In genomic region chr5:23432708-23433645, GRCm38 (mm10) we compare ENCODE assay signal across 8 mouse cellular contexts. TPM values are rescaled to one million over a fixed set of nuclear protein-coding genes. Genes with fewer than 3 reads are reported as not detected.
DNase-seq lines count a peak whose midpoint lies in the region.

No protein-coding gene starts in this region.

- peaks cover 12% of the 10 kb centered on the region for H3K36me3 ChIP-seq in megakaryocyte, embryonic 14.5 days (replicated peaks; ENCODE audit: low read length)

- peaks cover 25% of the 10 kb centered on the region for H3K4me1 ChIP-seq in megakaryocyte, embryonic 14.5 days

- peak overlapping the region; percentile 100 for H3K4me3 ChIP-seq in megakaryocyte, embryonic 14.5 days (replicated peaks)

- H3K9me3 ChIP-seq in megakaryocyte, embryonic 14.5 days = no peaks in the 10 kb centered on the region

- H3K27me3 ChIP-seq in megakaryocyte, embryonic 14.5 days (replicated peaks) = no peaks in the 10 kb centered on the region

- peak; percentile 99 to 100 for DNase-seq in adrenal gland, adult (ENCODE audit: inconsistent age in 2 of 2, low spot score in 1 of 2)
- DNase-seq in embryo, embryonic 10 days (ENCODE audit: low spot score) = peak; percentile 96
- peak; percentile 98 to 99 for DNase-seq in gastrocnemius, adult 8-10 months (ENCODE audit: low spot score in 2 of 2)
- peak; percentile 98 for DNase-seq in induced T-regulatory cell, adult 2 months (ENCODE audit: low read depth)
- DNase-seq in left cerebral cortex, adult 9 months (ENCODE audit: low spot score in 2 of 2) = peak; percentile 97 to 98
- peak; percentile 98 for DNase-seq in right cerebral cortex, adult 2 months (ENCODE audit: low spot score in 2 of 2)
- peak; percentile 97 for DNase-seq in urinary bladder, postnatal 10 days (ENCODE audit: low spot score)

RNA-seq across cellular contexts. Expression of gene Kmt2e, which starts 1.3 kb away (rescaled TPM):
- 10 to 100 TPM; 23.9 to 33.7 (median 28.2) TPM for total RNA-seq in gastrocnemius, adult 8-10 months (2022)
- 4.6 and 6.2 TPM in 2 replicates for polyA plus RNA-seq in megakaryocyte, embryonic 14.5 days (2012; ENCODE audit: insufficient read depth, low replicate concordance)

Comparison
In these comparisons a context has a peak if more than half of its experiments do, and no peak if none do; other contexts are left out.
1. Peak in every context shown above with its lines: DNase-seq and H3K4me3 ChIP-seq.